ENCODE assay signal across 9 mouse cellular contexts in genomic region chr5:120211182-120211581, GRCm38 (mm10).
A peak's percentile ranks its signal among the peaks of the same experiment; 100 is the strongest.
DNase-seq lines count a peak whose midpoint lies in the region; ATAC-seq lines count a peak whose summit lies in the region.
"Had no signal": no experiment of that assay in that cellular context is flagged by ENCODE, and none has a peak within 500 bp of the region (broad histone marks: within the 10 kb centered on the region; RNA-seq: fewer than 3 reads in every experiment).

No protein-coding gene starts in this region.

- no peak overlapping the region for H3K27ac ChIP-seq in heart, embryonic 15.5 days
- H3K27ac ChIP-seq in kidney, embryonic 16.5 days (ENCODE audit: low read length), result no peak overlapping the region
- peak overlapping the region; percentile 40; the same call in 1 of the 2 replicates for H3K27ac ChIP-seq in midbrain, embryonic 12.5 days (replicated peaks)

- H3K4me2 ChIP-seq in heart, embryonic 15.5 days, result peak overlapping the region; percentile 61
- H3K4me2 ChIP-seq in kidney, embryonic 16.5 days (replicated peaks; ENCODE audit: low read depth, low read length), result peak overlapping the region; percentile 29
- peak overlapping the region; percentile 23 for H3K4me2 ChIP-seq in midbrain, embryonic 12.5 days (replicated peaks)

- H3K9ac ChIP-seq in heart, embryonic 15.5 days, result peak overlapping the region; percentile 14; the same call in 1 of the 2 replicates
- H3K9ac ChIP-seq in kidney, embryonic 16.5 days (replicated peaks; ENCODE audit: low read length), result no peak overlapping the region
- H3K9ac ChIP-seq in midbrain, embryonic 12.5 days (replicated peaks), result no peak overlapping the region

- DNase-seq in CD4-positive, CD25-positive, alpha-beta regulatory T cell, adult 2 months (ENCODE audit: low read depth, low spot score), result peak; percentile 12
- peak; percentile 17 for DNase-seq in thymus, postnatal 14 days
- no peak for DNase-seq in thymus, postnatal 10 days (ENCODE audit: low spot score in 2 of 2)
- no peak for DNase-seq in urinary bladder, postnatal 25 days (ENCODE audit: low spot score)

- 6% methylated on average over 17 of the region's 17 CpGs for WGBS in heart, embryonic 15.5 days
- WGBS in kidney, embryonic 16.5 days, result 5% methylated on average over 17 of the region's 17 CpGs
- WGBS in midbrain, embryonic 12.5 days, result 8% methylated on average over 17 of the region's 17 CpGs

- H3K36me3 ChIP-seq in heart, embryonic 15.5 days, result no peaks in the 10 kb centered on the region
- no peaks in the 10 kb centered on the region for H3K36me3 ChIP-seq in kidney, embryonic 16.5 days (ENCODE audit: insufficient read depth, low read length)
- no peaks in the 10 kb centered on the region for H3K36me3 ChIP-seq in midbrain, embryonic 12.5 days

- no peak for ATAC-seq in CD4-positive, CD25-positive, alpha-beta regulatory T cell, adult 4 months
- no peak for ATAC-seq in heart, embryonic 15.5 days (replicated peaks; ENCODE audit: insufficient number of reproducible peaks, insufficient read depth, low FRiP score, low read depth)
- ATAC-seq in kidney, embryonic 16.5 days (ENCODE audit: low FRiP score, low TSS enrichment), result no peak
- ATAC-seq in midbrain, embryonic 12.5 days (ENCODE audit: low FRiP score, low read depth), result no peak

- peaks cover 8% of the 10 kb centered on the region for H3K4me1 ChIP-seq in heart, embryonic 15.5 days (replicated peaks)
- H3K4me1 ChIP-seq in kidney, embryonic 16.5 days (ENCODE audit: insufficient read depth, low read length), result 0 out of 2 replicates have a peak, but pooled peaks cover 11% of the 10 kb centered on the region
- peaks cover 45% of the 10 kb centered on the region for H3K4me1 ChIP-seq in midbrain, embryonic 12.5 days

- no peaks in the 10 kb centered on the region for H3K9me3 ChIP-seq in heart, embryonic 15.5 days (replicated peaks)
- no peaks in the 10 kb centered on the region for H3K9me3 ChIP-seq in kidney, embryonic 16.5 days (ENCODE audit: low read length)
- no peaks in the 10 kb centered on the region for H3K9me3 ChIP-seq in midbrain, embryonic 12.5 days

- H3K4me3 ChIP-seq in heart, embryonic 15.5 days, result peak overlapping the region; percentile 33
- no peak overlapping the region for H3K4me3 ChIP-seq in kidney, embryonic 16.5 days (ENCODE audit: low read length)
- H3K4me3 ChIP-seq in midbrain, embryonic 12.5 days, result no peak overlapping the region
- H3K4me3 ChIP-seq: erythroblast, embryonic 14.5 days had no signal

- H3K27me3 ChIP-seq in heart, embryonic 15.5 days, result peaks cover 46% of the 10 kb centered on the region
- H3K27me3 ChIP-seq in kidney, embryonic 16.5 days (ENCODE audit: insufficient read depth, low read length), result peaks cover 9% of the 10 kb centered on the region; the same call in 1 of the 2 replicates
- peaks cover 72% of the 10 kb centered on the region for H3K27me3 ChIP-seq in midbrain, embryonic 12.5 days

Comparison
In these comparisons a context has a peak if more than half of its experiments do, and no peak if none do; other contexts are left out.
1. DNase-seq: peak in CD4-positive, CD25-positive, alpha-beta regulatory T cell, adult 2 months (single experiment) and thymus, postnatal 14 days (single experiment); none in thymus, postnatal 10 days (0 of 2) and urinary bladder, postnatal 25 days (single experiment).
2. Peak in every context shown above with its lines, with median percentiles within 50 percentile points of each other: H3K4me2 ChIP-seq.